Mouse (Mus musculus) liver, embryonic 15.5 days (tissue): ENCODE results near the gene Cdc27. TPM values are rescaled to one million over a fixed set of nuclear protein-coding genes. Genes with fewer than 3 reads are reported as not detected.
"Not testable (repeated sequence)": the region's sequence is repeated elsewhere in the genome, so short reads cannot be mapped to it uniquely, and the experiment has no call there.

ENCODE experiments used
- ATAC-seq: fragments of 200-750 bp; cut with Nextera tagmentation; 2 replicates; pipeline ENCODE4 v1.8.0; 2017; ENCODE audit warnings: moderate number of reproducible peaks, mild to moderate bottlenecking, moderate library complexity; ENCODE audit not compliant: insufficient read depth
- H3K27ac ChIP-seq: fragments of 300-500 bp; sonication (generic); replicated peaks from 2 replicates; pipeline ENCODE4 v1.5.1; 2015; ENCODE audit warnings: mild to moderate bottlenecking, inconsistent platforms
- H3K27me3 ChIP-seq: fragments of 300-500 bp; sonication (generic); 2 replicates; pipeline ENCODE4 v1.6.1; 2015; ENCODE audit warnings: mild to moderate bottlenecking, inconsistent platforms
- H3K36me3 ChIP-seq: fragments of 300-500 bp; sonication (generic); replicated peaks from 2 replicates; pipeline ENCODE4 v1.6.1; 2015; ENCODE audit warnings: moderate library complexity, mild to moderate bottlenecking, inconsistent platforms
- H3K4me1 ChIP-seq: fragments of 300-500 bp; sonication (generic); replicated peaks from 2 replicates; pipeline ENCODE4 v1.6.1; 2015; ENCODE audit warnings: inconsistent platforms
- H3K4me2 ChIP-seq: fragments of 300-500 bp; sonication (generic); 2 replicates; pipeline ENCODE4 v1.6.1; 2015; ENCODE audit warnings: moderate library complexity, mild to moderate bottlenecking, inconsistent platforms
- H3K4me3 ChIP-seq: fragments of 300-500 bp; sonication (generic); replicated peaks from 2 replicates; pipeline ENCODE4 v1.5.1; 2015; ENCODE audit warnings: mild to moderate bottlenecking, inconsistent platforms
- H3K9ac ChIP-seq: fragments of 300-500 bp; sonication (generic); 2 replicates; pipeline ENCODE4 v1.6.1; 2015; ENCODE audit warnings: moderate library complexity, mild to moderate bottlenecking, inconsistent platforms
- H3K9me3 ChIP-seq: fragments of 300-500 bp; sonication (generic); replicated peaks from 2 replicates; pipeline ENCODE4 v1.6.1; 2016; ENCODE audit warnings: inconsistent platforms
- WGBS: fragments of 180-500 bp; shearing (Covaris S2); methylation state at CpG from one replicate; pipeline ENCODE4 v1.1.7; 2015; ENCODE audit warnings: mixed read lengths; ENCODE audit not compliant: insufficient replicate concordance; 5-methylcytosine and 5-hydroxymethylcytosine counted together
- polyA plus RNA-seq: library from polyadenylated mRNA; unstranded; fragments of >200 nt; fragmentation: Nextera tagmentation; extraction: Ambion mirVana; gene quantifications from 2 replicates; pipeline ENCODE4 v1.2.1, GENCODE M21; 2015

Cdc27 gene
- polyA plus RNA-seq, 1 experiment from 2014 or later: 19.4 TPM

DNA sequence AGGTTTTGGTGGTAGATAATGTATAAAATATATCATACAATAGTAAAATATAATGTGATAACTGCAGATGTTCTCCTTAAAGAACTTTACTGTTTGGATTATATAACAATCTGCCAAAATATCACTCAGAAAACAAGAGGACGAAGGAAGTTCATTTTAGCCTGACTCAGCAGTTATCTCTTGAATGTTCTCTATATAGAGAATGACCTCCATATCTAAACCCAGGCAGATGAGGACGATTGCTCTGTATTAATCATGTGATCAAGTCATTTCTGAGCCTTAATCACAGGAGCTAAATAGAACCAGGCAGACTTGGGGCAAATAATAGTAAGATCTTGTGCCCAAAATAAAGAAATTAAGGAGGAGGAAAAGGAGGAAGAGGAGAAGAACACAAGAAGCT, 5.9 kb downstream of the Cdc27 start:
- no peaks in the 10 kb centered on the region for H3K9me3 ChIP-seq
- H3K36me3 ChIP-seq: peaks cover 27% of the 10 kb centered on the region
- no peak overlapping the region for H3K9ac ChIP-seq
- peaks cover 75% of the 10 kb centered on the region for H3K4me1 ChIP-seq
- H3K4me3 ChIP-seq: no peak overlapping the region
- H3K27ac ChIP-seq: peak overlapping the region; percentile 73
- no peak for ATAC-seq
- WGBS: 21% methylated on average over 2 of the region's 2 CpGs
- H3K27me3 ChIP-seq: no peaks in the 10 kb centered on the region
- peak overlapping the region; percentile 30; the same call in 1 of the 2 replicates for H3K4me2 ChIP-seq

DNA sequence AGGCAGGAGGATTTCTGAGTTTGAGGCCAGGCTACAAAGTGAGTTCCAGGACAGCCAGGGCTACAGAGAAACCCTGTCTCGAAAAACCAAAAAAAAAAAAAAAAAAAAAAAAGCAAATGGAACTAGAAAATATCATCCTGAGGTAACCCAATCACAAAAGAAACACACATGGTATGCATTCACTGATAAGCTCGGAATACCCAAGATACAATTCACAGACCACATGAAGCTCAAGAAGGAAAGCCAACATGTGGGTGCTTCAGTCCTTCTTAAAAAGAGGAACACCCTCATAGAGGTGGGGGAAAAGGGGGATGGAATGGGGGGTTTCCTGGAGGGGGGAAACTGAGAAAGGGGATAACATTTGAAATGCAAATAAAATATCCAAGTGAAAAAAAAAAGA, 7.1 kb downstream of the Cdc27 start:
- H3K4me2 ChIP-seq: peak overlapping the region; percentile 44
- H3K4me3 ChIP-seq, H3K27me3 ChIP-seq, H3K9ac ChIP-seq, H3K9me3 ChIP-seq: not testable (repeated sequence)
- H3K4me1 ChIP-seq: peaks cover 74% of the 10 kb centered on the region
- WGBS: 29% methylated on average over 2 of the region's 2 CpGs
- peak overlapping the region; percentile 61; the same call in 1 of the 2 replicates for H3K27ac ChIP-seq
- peak; percentile 32; the same call in 1 of the 2 replicates for ATAC-seq
- peaks cover 27% of the 10 kb centered on the region for H3K36me3 ChIP-seq

GRCm38 (mm10) chr11:104539811-104540210, 10.6 kb downstream of the Cdc27 start:
- no peaks in the 10 kb centered on the region for H3K27me3 ChIP-seq
- no peak overlapping the region for H3K27ac ChIP-seq
- H3K4me1 ChIP-seq: peaks cover 61% of the 10 kb centered on the region
- 81% methylated on average over 5 of the region's 5 CpGs for WGBS
- H3K9me3 ChIP-seq: no peaks in the 10 kb centered on the region
- H3K9ac ChIP-seq: no peak overlapping the region
- H3K4me3 ChIP-seq: no peak overlapping the region
- ATAC-seq: no peak
- H3K36me3 ChIP-seq: peaks cover 27% of the 10 kb centered on the region
- H3K4me2 ChIP-seq: no peak overlapping the region

DNA sequence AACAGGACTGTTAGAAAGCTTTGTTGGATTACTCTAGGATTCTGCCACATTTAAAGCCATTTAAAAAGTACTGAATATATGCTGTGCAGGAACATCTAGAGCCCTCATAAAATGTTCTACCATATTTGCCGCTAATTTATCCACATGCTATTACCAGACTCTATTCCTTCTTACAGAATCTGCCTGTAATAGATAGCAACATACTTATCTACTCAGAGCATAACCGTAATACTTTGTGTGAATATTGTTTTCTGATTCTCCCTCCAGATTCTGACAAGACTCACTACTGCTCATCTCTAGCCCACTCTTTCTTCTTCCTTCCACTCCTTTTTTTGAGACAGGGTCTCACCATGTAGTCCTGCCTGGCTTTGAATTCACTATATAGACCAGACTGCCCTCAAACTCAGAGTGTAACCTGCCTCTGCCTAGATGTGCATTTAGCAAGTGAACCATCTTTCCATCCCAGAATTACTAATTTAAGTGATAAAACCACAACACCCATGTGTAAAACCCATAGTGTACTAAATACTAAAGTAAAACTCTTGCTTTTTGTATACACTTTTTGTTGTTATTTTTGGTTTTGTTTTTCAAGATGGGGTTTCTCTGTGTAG, 12.4 kb downstream of the Cdc27 start:
- peak; percentile 73 for ATAC-seq
- no peak overlapping the region for H3K4me3 ChIP-seq
- peak overlapping the region; percentile 48; the same call in 1 of the 2 replicates for H3K27ac ChIP-seq
- peak overlapping the region; percentile 44 for H3K4me2 ChIP-seq
- no peaks in the 10 kb centered on the region for H3K9me3 ChIP-seq
- 26% methylated on average over 2 of the region's 2 CpGs for WGBS
- no peak overlapping the region for H3K9ac ChIP-seq
- H3K27me3 ChIP-seq: no peaks in the 10 kb centered on the region
- peaks cover 44% of the 10 kb centered on the region for H3K36me3 ChIP-seq
- H3K4me1 ChIP-seq: peaks cover 49% of the 10 kb centered on the region

DNA sequence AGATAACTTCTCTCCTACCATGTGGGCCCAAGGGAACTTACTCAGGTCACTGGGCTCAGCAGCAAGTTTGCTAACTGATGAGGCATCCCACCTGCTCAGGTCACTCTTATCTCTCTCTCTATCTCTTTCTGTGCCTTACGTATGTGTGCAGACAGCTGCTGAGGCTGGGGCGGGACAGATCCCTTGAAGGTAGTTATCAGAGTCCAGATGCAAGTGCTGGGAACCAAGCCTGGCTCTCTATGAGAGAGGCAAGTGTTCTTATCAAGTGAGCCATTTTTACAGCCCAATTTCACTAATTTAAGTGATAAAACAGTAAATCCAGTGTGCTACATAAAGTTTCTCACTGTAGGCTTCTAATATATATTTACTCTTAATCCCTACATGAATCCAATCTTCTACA, 13.6 kb downstream of the Cdc27 start:
- WGBS: 8% methylated on average over 2 of the region's 2 CpGs
- Histone ChIP-seq H3K27ac (0 out of 2 replicates have a peak overlapping the region, but pooled peaks have one; percentile 0), H3K4me3 (no peak overlapping the region), H3K27me3 (no peaks in the 10 kb centered on the region), H3K9ac (no peak overlapping the region), H3K4me1 (peaks cover 39% of the 10 kb centered on the region), H3K9me3 (no peaks in the 10 kb centered on the region), H3K36me3 (peaks cover 56% of the 10 kb centered on the region), H3K4me2 (no peak overlapping the region)
- ATAC-seq: peak; percentile 66

DNA sequence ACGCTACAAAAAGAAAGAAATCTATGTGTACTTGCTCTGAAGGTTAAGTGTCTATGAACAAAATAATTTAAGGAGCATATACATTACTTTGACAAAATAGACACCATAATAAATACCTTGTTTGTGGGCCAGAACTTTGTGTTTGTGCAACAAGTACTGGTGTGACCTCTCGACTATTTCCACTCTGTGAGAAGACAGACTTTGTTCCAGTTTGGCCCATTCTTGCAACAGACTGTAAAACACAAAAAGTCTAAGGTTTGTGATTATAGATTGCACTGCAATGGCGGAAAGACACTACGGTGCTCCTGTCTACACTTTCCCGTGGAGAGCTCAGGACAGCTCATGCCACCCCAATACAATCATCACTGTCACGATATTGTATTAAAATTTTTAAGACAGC, 24.5 kb downstream of the Cdc27 start:
- Histone ChIP-seq H3K27me3 (no peaks in the 10 kb centered on the region), H3K4me1 (no peaks in the 10 kb centered on the region), H3K9ac (no peak overlapping the region), H3K9me3 (no peaks in the 10 kb centered on the region), H3K4me3 (no peak overlapping the region), H3K27ac (no peak overlapping the region), H3K4me2 (no peak overlapping the region), H3K36me3 (peaks cover 91% of the 10 kb centered on the region)
- WGBS: 82% methylated on average over 6 of the region's 6 CpGs
- no peak for ATAC-seq

DNA sequence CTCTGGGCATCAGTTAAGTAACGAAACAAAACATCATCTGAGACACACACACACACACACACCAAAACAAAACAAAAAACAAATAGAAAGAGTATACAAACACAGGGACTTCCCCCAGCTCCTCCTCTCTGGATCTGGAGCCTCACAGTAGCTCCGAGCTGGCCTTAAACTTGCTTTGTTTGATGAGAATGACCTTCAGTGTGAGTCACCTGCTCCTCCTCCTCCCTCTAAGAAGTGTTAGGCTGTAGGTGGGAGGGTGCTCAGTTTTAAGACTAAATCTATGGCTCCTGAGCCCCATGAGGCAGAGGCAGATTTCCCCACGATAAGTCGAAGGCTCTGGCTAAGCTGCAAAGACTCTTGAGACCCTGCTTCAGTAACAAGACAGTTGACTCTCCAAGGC, 38.0 kb downstream of the Cdc27 start:
- Histone ChIP-seq H3K4me3 (no peak overlapping the region), H3K9me3 (no peaks in the 10 kb centered on the region), H3K36me3 (peaks cover 91% of the 10 kb centered on the region), H3K4me1 (no peaks in the 10 kb centered on the region), H3K27me3 (no peaks in the 10 kb centered on the region), H3K4me2 (no peak overlapping the region), H3K9ac (no peak overlapping the region), H3K27ac (no peak overlapping the region)
- WGBS: 85% methylated on average over 4 of the region's 4 CpGs
- ATAC-seq: no peak

DNA sequence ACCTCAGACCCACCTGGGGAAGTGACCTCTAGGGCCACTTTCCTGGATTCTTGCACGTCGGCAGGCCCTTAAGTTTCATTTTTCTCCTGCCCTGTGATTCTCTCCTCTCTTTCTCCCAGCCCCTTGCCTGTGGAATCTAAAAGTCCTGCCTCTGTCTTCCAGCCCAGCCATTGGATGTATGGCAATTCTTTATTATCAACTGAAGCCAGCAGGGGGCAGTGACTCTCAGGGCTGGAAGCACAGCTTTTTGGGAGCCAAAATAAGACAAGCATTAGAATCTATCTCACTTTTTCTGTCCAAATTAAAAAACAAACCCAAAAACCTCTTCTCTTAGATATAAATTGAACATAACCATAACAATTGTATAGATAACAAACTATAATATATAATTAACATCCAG, 39.8 kb downstream of the Cdc27 start:
- H3K4me1 ChIP-seq: no peaks in the 10 kb centered on the region
- no peak for ATAC-seq
- WGBS: 86% methylated on average over 2 of the region's 2 CpGs
- no peaks in the 10 kb centered on the region for H3K27me3 ChIP-seq
- H3K4me2 ChIP-seq: no peak overlapping the region
- no peak overlapping the region for H3K4me3 ChIP-seq
- H3K9me3 ChIP-seq: no peaks in the 10 kb centered on the region
- H3K27ac ChIP-seq: no peak overlapping the region
- H3K36me3 ChIP-seq: peaks cover 90% of the 10 kb centered on the region
- no peak overlapping the region for H3K9ac ChIP-seq

- H3K4me3 ChIP-seq: no peak overlapping the region
- H3K36me3 ChIP-seq: peaks cover 88% of the 10 kb centered on the region
- WGBS: 77% methylated on average over 4 of the region's 4 CpGs
- no peak overlapping the region for H3K4me2 ChIP-seq
- H3K4me1 ChIP-seq: no peaks in the 10 kb centered on the region
- H3K27me3 ChIP-seq: no peaks in the 10 kb centered on the region
- H3K9ac ChIP-seq: no peak overlapping the region
- no peak for ATAC-seq
- no peaks in the 10 kb centered on the region for H3K9me3 ChIP-seq
- H3K27ac ChIP-seq: no peak overlapping the region
These were observed 42.0 kb downstream of the Cdc27 start for GRCm38 (mm10) chr11:104508455-104508854.

DNA sequence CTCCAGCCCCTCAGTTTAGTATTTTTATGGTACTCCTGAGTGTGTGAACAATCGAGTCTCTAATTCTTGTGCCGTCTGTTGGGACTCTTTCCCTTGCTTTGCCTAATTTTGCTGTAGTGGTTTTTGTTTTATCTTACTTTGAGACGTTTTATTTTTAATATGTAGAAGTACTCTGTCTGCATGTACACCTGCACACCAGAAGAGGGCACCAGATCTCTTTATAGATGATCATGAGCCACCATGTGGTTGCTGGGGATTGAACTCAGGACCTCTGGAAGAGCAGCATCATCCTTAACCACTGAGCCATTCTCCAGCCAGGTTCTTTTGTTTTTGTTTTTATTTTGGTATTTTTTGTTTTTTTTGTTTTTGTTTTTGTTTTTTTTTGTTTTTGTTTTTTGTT, 62.1 kb downstream of the Cdc27 start:
- H3K4me2 ChIP-seq: no peak overlapping the region
- H3K27ac ChIP-seq: no peak overlapping the region
- no peaks in the 10 kb centered on the region for H3K9me3 ChIP-seq
- no peaks in the 10 kb centered on the region for H3K27me3 ChIP-seq
- no peak for ATAC-seq
- H3K4me1 ChIP-seq: no peaks in the 10 kb centered on the region
- H3K9ac ChIP-seq: no peak overlapping the region
- no peaks in the 10 kb centered on the region for H3K36me3 ChIP-seq
- WGBS: 66% methylated on average over 3 of the region's 3 CpGs
- H3K4me3 ChIP-seq: no peak overlapping the region

- Histone ChIP-seq H3K36me3 (no peaks in the 10 kb centered on the region), H3K4me2 (no peak overlapping the region), H3K9ac (no peak overlapping the region), H3K4me1 (no peaks in the 10 kb centered on the region), H3K27ac (no peak overlapping the region), H3K27me3 (no peaks in the 10 kb centered on the region), H3K4me3 (no peak overlapping the region), H3K9me3 (no peaks in the 10 kb centered on the region)
- WGBS: 64% methylated on average over 8 of the region's 8 CpGs
- no peak for ATAC-seq
These were observed 68.4 kb downstream of the Cdc27 start for GRCm38 (mm10) chr11:104481971-104482370.

DNA sequence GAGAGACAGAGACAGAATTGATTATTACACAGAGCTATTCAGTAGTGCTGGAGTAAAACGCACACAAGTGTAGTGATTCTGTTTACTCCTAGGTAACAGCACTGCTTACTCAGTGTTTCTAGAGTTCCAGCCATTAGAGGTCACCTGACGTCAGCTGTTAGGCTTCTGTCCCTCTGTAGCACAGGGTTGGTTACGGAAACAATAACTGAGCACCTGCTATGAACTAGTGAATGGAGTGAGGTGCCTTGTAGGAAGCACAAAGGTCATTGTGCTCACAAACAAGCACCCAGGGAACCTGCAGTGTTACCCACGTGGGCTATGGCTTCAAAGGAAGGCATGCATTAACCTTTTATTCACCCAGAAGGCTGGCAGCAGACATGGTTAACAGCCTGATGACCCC, 70.9 kb downstream of the Cdc27 start:
- WGBS: 53% methylated on average over 4 of the region's 4 CpGs
- no peak for ATAC-seq
- Histone ChIP-seq H3K9me3 (no peaks in the 10 kb centered on the region), H3K4me3 (no peak overlapping the region), H3K27ac (no peak overlapping the region), H3K4me1 (no peaks in the 10 kb centered on the region), H3K4me2 (no peak overlapping the region), H3K9ac (no peak overlapping the region), H3K36me3 (no peaks in the 10 kb centered on the region), H3K27me3 (no peaks in the 10 kb centered on the region)
